Mouse (Mus musculus): ENCODE results near the gene Atg14. TPM values are rescaled to one million over a fixed set of nuclear protein-coding genes. Genes with fewer than 3 reads are reported as not detected.
A peak's percentile ranks its signal among the peaks of the same experiment; 100 is the strongest.
"Not testable (repeated sequence)": the region's sequence is repeated elsewhere in the genome, so short reads cannot be mapped to it uniquely, and the experiment has no call there.

The Atg14 gene
- 6.1 and 8.4 TPM in 2 replicates for total RNA-seq (2014; fragmentation: Nextera tagmentation)
- total RNA-seq (2017), result 5.7 and 17.3 TPM in 2 replicates

DNA sequence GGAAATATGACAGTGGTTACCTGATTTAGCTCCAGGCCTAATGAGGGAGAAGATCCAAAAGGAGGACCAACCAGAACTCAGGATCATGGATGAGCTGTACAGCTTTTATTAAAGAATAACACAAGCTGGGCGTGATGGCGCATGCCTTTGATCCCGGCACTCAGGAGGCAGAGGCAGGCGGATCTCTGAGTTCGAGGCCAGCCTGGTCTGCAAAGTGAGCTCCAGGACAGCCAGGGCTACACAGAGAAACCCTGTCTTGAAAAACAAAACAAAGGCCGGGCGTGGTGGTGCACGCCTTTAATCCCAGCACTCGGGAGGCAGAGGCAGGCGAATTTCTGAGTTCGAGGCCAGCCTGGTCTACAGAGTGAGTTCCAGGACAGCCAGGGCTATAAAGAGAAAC lies at the start of gene Atg14:
TSS of gene Atg14 (minus strand) at position 101 of the 400 bp plus-strand sequence.
- not testable (repeated sequence) for ATAC-seq (replicated peaks; ENCODE audit: low FRiP score, low TSS enrichment, poor library complexity, severe bottlenecking)

- ATAC-seq (replicated peaks; ENCODE audit: low FRiP score, low TSS enrichment, poor library complexity, severe bottlenecking), result no peak
These were observed 48.4 kb upstream of the Atg14 start for GRCm38 (mm10) chr14:47618891-47619290.

GRCm38 (mm10) chr14:47613254-47613653 lies 42.8 kb upstream of the Atg14 start:
- ATAC-seq (replicated peaks; ENCODE audit: low FRiP score, low TSS enrichment, poor library complexity, severe bottlenecking), result no peak

GRCm38 (mm10) chr14:47597942-47598388 lies 27.5 kb upstream of the Atg14 start:
- peak; percentile 59 for ATAC-seq (replicated peaks; ENCODE audit: low FRiP score, low TSS enrichment, poor library complexity, severe bottlenecking)

DNA sequence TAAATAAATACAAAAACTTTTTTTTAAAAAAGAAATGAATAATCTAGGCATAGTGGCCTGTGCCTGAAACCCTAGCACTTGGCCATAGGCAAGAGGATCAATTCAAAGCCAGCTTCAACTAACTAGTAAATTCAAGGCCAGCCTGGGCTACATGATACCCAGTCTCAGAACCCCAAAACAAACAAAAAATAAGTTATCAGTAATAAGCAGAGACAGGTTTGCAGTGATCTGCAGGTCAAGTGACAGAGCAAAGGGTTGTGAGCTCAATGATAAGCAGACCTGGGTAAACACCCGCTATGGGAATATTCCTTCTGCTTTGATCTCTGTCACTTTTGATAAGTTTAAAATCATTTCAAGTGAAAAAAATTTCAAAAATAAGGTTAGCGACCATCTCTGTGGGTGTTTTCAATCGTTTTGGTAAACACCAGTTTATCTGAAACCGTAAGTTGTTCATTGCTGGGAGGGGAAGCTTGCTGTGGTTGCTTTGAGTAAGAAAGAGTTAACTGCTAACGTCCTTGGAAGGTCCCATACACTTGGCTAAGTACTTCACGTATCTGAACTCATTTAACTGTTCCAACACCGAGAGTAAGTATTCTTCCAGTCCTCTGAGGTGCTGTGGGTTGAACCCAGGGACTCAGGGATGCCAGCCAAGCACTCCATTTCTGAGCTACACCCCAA lies 24.1 kb upstream of the Atg14 start:
- peak; percentile 80 for ATAC-seq (replicated peaks; ENCODE audit: low FRiP score, low TSS enrichment, poor library complexity, severe bottlenecking)

DNA sequence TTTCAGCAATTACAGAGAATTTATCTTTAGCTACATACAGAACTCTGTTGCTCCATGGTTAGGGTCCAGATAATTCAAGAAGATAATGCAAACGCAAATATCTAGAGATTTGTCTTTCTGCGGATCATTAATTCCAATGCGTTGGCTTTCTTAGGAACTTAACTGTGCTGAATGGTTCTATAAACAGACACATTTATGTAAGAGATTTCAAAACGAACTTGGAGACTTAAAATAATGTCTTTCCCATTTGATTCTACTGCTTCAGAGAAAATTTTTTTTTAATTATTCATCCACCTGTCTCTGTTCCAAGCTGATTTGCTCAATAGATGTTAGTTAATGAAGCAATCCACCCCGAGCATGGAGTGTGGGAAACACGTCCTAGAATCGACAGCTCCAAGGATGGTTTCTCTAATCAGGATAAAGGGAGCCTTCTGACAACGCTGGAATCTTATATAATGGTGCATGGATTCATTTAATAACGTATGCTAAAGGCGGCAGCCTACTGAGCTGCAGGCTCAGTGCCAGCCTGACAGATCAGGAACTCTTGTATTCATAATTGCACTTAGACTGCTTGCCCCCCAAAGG lies 20.0 kb upstream of the Atg14 start:
- no peak for ATAC-seq (replicated peaks; ENCODE audit: low FRiP score, low TSS enrichment, poor library complexity, severe bottlenecking)

DNA sequence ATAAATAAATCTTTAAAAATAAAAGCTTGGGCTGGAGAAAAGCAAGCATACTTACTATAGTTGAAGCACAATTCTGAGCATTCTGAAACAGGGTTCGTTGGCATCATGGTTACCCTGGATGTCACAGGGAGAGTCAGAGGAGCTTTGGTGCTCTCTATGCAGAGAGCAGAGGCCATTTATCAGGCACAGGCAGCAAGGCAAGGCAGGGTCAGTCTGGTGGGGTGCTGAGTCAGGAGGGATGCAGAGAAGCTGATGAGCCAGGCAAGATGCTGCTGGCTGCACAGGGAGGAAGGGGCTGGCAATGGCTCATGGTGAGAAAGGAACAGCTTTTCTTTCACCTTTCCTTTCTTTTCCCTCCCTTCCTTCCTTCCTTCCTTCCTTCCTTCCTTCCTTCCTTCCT lies 19.0 kb upstream of the Atg14 start:
- no peak for ATAC-seq (replicated peaks; ENCODE audit: low FRiP score, low TSS enrichment, poor library complexity, severe bottlenecking)

- ATAC-seq (replicated peaks; ENCODE audit: low FRiP score, low TSS enrichment, poor library complexity, severe bottlenecking), result no peak
These were observed 13.9 kb upstream of the Atg14 start for GRCm38 (mm10) chr14:47584346-47584745.

- ATAC-seq (replicated peaks; ENCODE audit: low FRiP score, low TSS enrichment, poor library complexity, severe bottlenecking), result no peak
These were observed 11.2 kb upstream of the Atg14 start for GRCm38 (mm10) chr14:47581681-47582080.

GRCm38 (mm10) chr14:47581280-47581679 lies 10.8 kb upstream of the Atg14 start:
- no peak for ATAC-seq (replicated peaks; ENCODE audit: low FRiP score, low TSS enrichment, poor library complexity, severe bottlenecking)

GRCm38 (mm10) chr14:47578086-47578485 lies 7.6 kb upstream of the Atg14 start:
- no peak for ATAC-seq (replicated peaks; ENCODE audit: low FRiP score, low TSS enrichment, poor library complexity, severe bottlenecking)

GRCm38 (mm10) chr14:47576687-47577086 lies 6.2 kb upstream of the Atg14 start:
- ATAC-seq (replicated peaks; ENCODE audit: low FRiP score, low TSS enrichment, poor library complexity, severe bottlenecking), result no peak

DNA sequence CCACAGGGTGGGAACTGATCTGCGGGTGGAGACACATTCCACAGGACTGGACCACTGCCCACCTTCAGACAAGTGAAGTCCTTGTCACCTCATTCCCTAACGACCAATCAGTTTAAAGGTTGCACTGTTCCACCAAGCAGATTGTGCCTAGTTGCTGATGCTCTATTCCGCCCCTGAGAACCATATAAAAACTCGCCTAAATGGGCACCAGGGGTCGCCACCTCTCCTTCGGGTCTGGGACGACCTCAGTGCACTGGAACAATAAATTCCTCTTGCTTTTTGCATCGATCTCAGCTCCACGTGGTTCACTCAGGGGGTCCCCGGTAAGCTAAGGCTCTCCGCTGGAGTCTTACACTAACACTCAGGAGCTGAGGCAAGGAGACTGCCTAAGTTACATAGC lies 4.3 kb upstream of the Atg14 start:
- ATAC-seq (replicated peaks; ENCODE audit: low FRiP score, low TSS enrichment, poor library complexity, severe bottlenecking), result no peak

GRCm38 (mm10) chr14:47572707-47573106 lies 2.3 kb upstream of the Atg14 start:
- ATAC-seq (replicated peaks; ENCODE audit: low FRiP score, low TSS enrichment, poor library complexity, severe bottlenecking), result no peak

GRCm38 (mm10) chr14:47567962-47568652 lies 2.3 kb downstream of the Atg14 start:
- peak; percentile 99 for ATAC-seq (replicated peaks; ENCODE audit: low FRiP score, low TSS enrichment, poor library complexity, severe bottlenecking)

GRCm38 (mm10) chr14:47563106-47563505 lies 7.3 kb downstream of the Atg14 start:
- ATAC-seq (replicated peaks; ENCODE audit: low FRiP score, low TSS enrichment, poor library complexity, severe bottlenecking), result no peak

DNA sequence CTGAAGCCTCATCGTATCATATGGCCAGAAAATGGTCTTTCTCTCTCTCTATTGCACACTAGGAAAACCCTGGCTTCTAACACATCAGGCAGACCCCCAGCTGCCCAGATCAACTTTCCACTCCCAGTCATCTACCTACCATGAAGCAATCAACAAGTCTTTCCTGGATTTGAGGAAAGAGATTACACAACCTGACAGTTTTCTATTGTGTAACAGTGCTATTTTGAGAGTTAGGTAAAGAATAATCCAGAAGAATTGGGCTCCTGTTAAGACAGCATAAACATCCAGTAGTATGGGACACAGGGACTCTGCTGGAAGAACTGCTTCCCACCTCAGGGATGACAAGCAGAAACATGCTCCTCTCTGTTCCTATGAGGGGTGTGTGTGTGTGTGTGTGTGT lies 7.9 kb downstream of the Atg14 start:
- no peak for ATAC-seq (replicated peaks; ENCODE audit: low FRiP score, low TSS enrichment, poor library complexity, severe bottlenecking)

DNA sequence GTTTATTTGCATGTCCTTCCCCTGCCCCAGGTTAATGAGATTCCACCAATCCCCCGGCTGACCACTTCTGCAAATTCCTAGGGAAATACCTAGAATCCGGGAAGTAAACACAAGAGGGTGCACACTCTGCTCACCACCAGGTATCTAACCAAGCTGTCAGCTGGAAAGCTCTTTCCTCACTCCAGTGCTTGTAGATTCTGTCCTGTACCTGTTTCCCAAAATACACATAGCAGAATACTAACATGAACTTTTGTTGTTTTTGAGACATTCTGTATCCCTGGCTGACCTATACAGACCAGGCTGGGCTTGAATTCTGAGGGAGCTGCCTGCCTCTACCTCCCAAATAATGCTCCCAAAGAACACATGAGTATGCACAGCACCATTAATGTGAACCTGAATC lies 9.7 kb downstream of the Atg14 start:
- ATAC-seq (replicated peaks; ENCODE audit: low FRiP score, low TSS enrichment, poor library complexity, severe bottlenecking), result no peak

GRCm38 (mm10) chr14:47555225-47555624 lies 15.2 kb downstream of the Atg14 start:
- no peak for ATAC-seq (replicated peaks; ENCODE audit: low FRiP score, low TSS enrichment, poor library complexity, severe bottlenecking)

DNA sequence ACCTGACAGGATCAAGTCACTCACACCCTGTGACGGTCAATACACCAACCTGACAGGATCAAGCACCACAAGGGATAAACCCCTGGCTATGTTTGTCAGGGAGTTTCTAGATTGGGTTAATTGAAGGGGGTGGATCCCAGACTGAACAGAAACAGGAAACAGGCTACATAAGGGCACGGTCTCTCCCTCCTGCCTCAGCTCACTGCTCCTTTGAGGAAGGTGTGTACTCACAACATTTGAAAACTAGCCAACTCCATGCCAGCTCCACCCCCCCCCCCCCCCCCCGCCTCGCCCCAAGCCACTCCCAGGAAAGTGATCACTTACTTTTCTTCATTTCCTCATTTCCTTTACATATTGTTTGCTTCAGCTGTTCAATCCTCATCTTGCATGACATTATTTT lies 16.2 kb downstream of the Atg14 start:
- no peak for ATAC-seq (replicated peaks; ENCODE audit: low FRiP score, low TSS enrichment, poor library complexity, severe bottlenecking)

DNA sequence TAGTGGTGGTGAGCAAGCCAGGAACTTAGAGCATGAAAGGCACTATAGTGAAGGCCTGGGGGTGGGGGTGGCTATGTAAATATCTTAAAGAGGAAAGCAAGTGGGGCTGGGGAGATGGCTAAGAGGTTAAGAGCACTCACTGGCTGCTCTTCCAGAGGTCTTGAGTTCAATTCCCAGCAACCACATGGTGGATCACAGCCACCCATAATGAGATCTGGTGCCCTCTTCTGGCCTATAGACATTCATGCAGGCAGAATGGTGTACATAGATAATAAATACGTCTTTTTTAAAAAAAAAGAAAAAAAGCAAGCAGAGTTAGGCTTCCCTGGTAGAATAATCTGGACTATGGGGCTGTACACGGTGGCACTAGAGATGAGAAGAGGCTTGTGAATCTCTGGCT lies 17.1 kb downstream of the Atg14 start:
- ATAC-seq (replicated peaks; ENCODE audit: low FRiP score, low TSS enrichment, poor library complexity, severe bottlenecking), result no peak

All from megakaryocyte-erythroid progenitor cell, adult 5-6 weeks (primary cell).